Mouse (Mus musculus) heart, adult 2 months (tissue): Measurements from ENCODE around the gene Rora. TPM values are rescaled to one million over a fixed set of nuclear protein-coding genes. Genes with fewer than 3 reads are reported as not detected.

Source experiments
- DNase-seq, 2 experiments: peaks; one replicate each; pipeline ENCODE4 v3.0.0; 2021
- H3K27ac ChIP-seq: fragments of 200-600 bp; 2 replicates; pipeline ENCODE4 v1.8.1; 2022
- H3K27me3 ChIP-seq: fragments of 200-500 bp; 2 replicates; pipeline ENCODE4 v1.6.1; 2012; ENCODE audit warnings: mild to moderate bottlenecking, low read length, inconsistent platforms, mixed read lengths; ENCODE audit not compliant: control insufficient read depth, insufficient read depth
- H3K36me3 ChIP-seq: fragments of 200-500 bp; 2 replicates; pipeline ENCODE4 v1.6.1; 2012; ENCODE audit warnings: low read length, inconsistent platforms; ENCODE audit not compliant: control insufficient read depth, insufficient read depth
- H3K4me1 ChIP-seq: fragments of 200-500 bp; 2 replicates; pipeline ENCODE4 v1.6.1; 2011; ENCODE audit warnings: low read length; ENCODE audit not compliant: control insufficient read depth, insufficient read depth
- H3K4me3 ChIP-seq: fragments of 200-600 bp; 2 replicates; pipeline ENCODE4 v1.8.1; 2022
- H3K79me2 ChIP-seq: fragments of 200-500 bp; replicated peaks from 2 replicates; pipeline ENCODE4 v1.6.1; 2012; ENCODE audit warnings: mild to moderate bottlenecking, inconsistent platforms, low read length, moderate library complexity, mixed read lengths; ENCODE audit not compliant: control insufficient read depth, insufficient read depth
- H3K9ac ChIP-seq: fragments of 200-500 bp; 2 replicates; pipeline ENCODE4 v1.6.1; 2012; ENCODE audit warnings: low read depth, mild to moderate bottlenecking, control low read depth, inconsistent platforms, low read length, mixed read lengths
- CTCF ChIP-seq: fragments of 200-600 bp; IDR thresholded peaks from 2 replicates; pipeline ENCODE4 v1.8.1; 2022; ENCODE audit warnings: antibody characterized with exemption, mild to moderate bottlenecking, moderate library complexity
- EP300 ChIP-seq: fragments of 200-500 bp; IDR thresholded peaks from 2 replicates; pipeline ENCODE4 v1.6.1; 2011; ENCODE audit warnings: low read depth, low read length, control low read depth; ENCODE audit not compliant: insufficient read depth
- POLR2A ChIP-seq: fragments of 200-500 bp; IDR thresholded peaks from 2 replicates; pipeline ENCODE4 v1.6.1; 2011; ENCODE audit warnings: mild to moderate bottlenecking, low read depth, low read length, control low read depth; ENCODE audit not compliant: insufficient read depth
- WGBS: fragments of 180-500 bp; shearing (Covaris S2); methylation state at CpG from one replicate; pipeline ENCODE4 v1.1.7; 2018; 5-methylcytosine and 5-hydroxymethylcytosine counted together
- intact Hi-C: fragments of 180-260 bp; cut with DNase I; formaldehyde crosslinking; loops from one replicate; pipeline ENCODE4 v1.15.1; 2025
- polyA plus RNA-seq: library from polyadenylated mRNA; depleted of rRNA; stranded (reverse); fragments of >200 nt; gene quantifications from 2 replicates; pipeline ENCODE4 v1.2.3, GENCODE M21; 2012
- total RNA-seq, 2 experiments: library from RNA; stranded (reverse); gene quantifications; 2 replicates each; pipeline ENCODE4 v1.2.3; 2021

Gene Rora
- total and polyA plus RNA-seq, 3 experiments, result 6.7 to 28.9 (median 21.6) TPM

GRCm38 (mm10) chr9:69404671-69405070 is 751.1 kb downstream of the Rora start:
- Histone ChIP-seq H3K27me3 (no peaks in the 10 kb centered on the region), H3K27ac (no peak overlapping the region), H3K9ac (no peak overlapping the region), H3K79me2 (no peaks in the 10 kb centered on the region), H3K4me3 (no peak overlapping the region), H3K4me1 (no peaks in the 10 kb centered on the region), H3K36me3 (no peaks in the 10 kb centered on the region; the same call in 1 of the 2 replicates)
- no peak for DNase-seq
- TF ChIP-seq CTCF (no peak), POLR2A (no peak), EP300 (no peak)
- 78% methylated on average over 6 of the region's 6 CpGs for WGBS
- intact Hi-C loops, result no loop called here

GRCm38 (mm10) chr9:69419476-69419875 is 765.9 kb downstream of the Rora start:
- no peaks in the 10 kb centered on the region for H3K79me2 ChIP-seq
- no peaks in the 10 kb centered on the region for H3K27me3 ChIP-seq
- no peak overlapping the region for H3K27ac ChIP-seq
- 98% methylated on average over 1 of the region's 1 CpGs for WGBS
- intact Hi-C loops, result loop anchor here (1.0 kb wide), 1 partner anchor 61 kb away; no protein-coding TSS in a partner anchor
- no peak for DNase-seq
- H3K36me3 ChIP-seq, result no peaks in the 10 kb centered on the region
- no peak for TF ChIP-seq POLR2A
- peak; percentile 78 for TF ChIP-seq CTCF
- no peaks in the 10 kb centered on the region for H3K4me1 ChIP-seq
- no peak overlapping the region for H3K9ac ChIP-seq
- H3K4me3 ChIP-seq, result no peak overlapping the region

- 88% methylated on average over 3 of the region's 3 CpGs for WGBS
- Histone ChIP-seq H3K36me3 (no peaks in the 10 kb centered on the region), H3K27ac (no peak overlapping the region)
These were observed 776.9 kb downstream of the Rora start for GRCm38 (mm10) chr9:69430531-69430930.

GRCm38 (mm10) chr9:69431863-69432555 is 778.4 kb downstream of the Rora start:
- intact Hi-C loops, result no loop called here
- no peaks in the 10 kb centered on the region for H3K79me2 ChIP-seq
- H3K4me1 ChIP-seq, result no peaks in the 10 kb centered on the region; the same call in 1 of the 2 replicates
- no peaks in the 10 kb centered on the region for H3K27me3 ChIP-seq
- H3K27ac ChIP-seq, result no peak overlapping the region
- TF ChIP-seq CTCF (no peak), EP300 (no peak), POLR2A (no peak)
- no peak overlapping the region for H3K4me3 ChIP-seq
- no peak overlapping the region for H3K9ac ChIP-seq
- WGBS, result 76% methylated on average over 6 of the region's 6 CpGs
- H3K36me3 ChIP-seq, result no peaks in the 10 kb centered on the region
- no peak for DNase-seq

More at GRCm38 (mm10) chr9:69430531-69430930, 776.9 kb downstream of the Rora start:
- Histone ChIP-seq H3K4me1 (no peaks in the 10 kb centered on the region; the same call in 1 of the 2 replicates), H3K9ac (no peak overlapping the region), H3K27me3 (no peaks in the 10 kb centered on the region), H3K4me3 (no peak overlapping the region), H3K79me2 (no peaks in the 10 kb centered on the region)
- DNase-seq, result no peak
- TF ChIP-seq POLR2A, result no peak
- TF ChIP-seq CTCF, result no peak
- TF ChIP-seq EP300, result no peak
- intact Hi-C loops, result no loop called here

GRCm38 (mm10) chr9:69435194-69435593 is 781.6 kb downstream of the Rora start:
- no peak for DNase-seq
- H3K4me1 ChIP-seq, result no peaks in the 10 kb centered on the region; the same call in 1 of the 2 replicates
- intact Hi-C loops, result no loop called here
- no peaks in the 10 kb centered on the region for H3K79me2 ChIP-seq
- no peak overlapping the region for H3K4me3 ChIP-seq
- no peak overlapping the region for H3K9ac ChIP-seq
- H3K27me3 ChIP-seq, result no peaks in the 10 kb centered on the region
- no peak overlapping the region for H3K27ac ChIP-seq
- TF ChIP-seq EP300 (no peak), CTCF (no peak), POLR2A (no peak)
- no peaks in the 10 kb centered on the region for H3K36me3 ChIP-seq
- WGBS, result 78% methylated on average over 10 of the region's 10 CpGs

- Histone ChIP-seq H3K4me1 (no peaks in the 10 kb centered on the region; the same call in 1 of the 2 replicates), H3K36me3 (no peaks in the 10 kb centered on the region), H3K4me3 (no peak overlapping the region), H3K27me3 (no peaks in the 10 kb centered on the region), H3K79me2 (no peaks in the 10 kb centered on the region), H3K9ac (no peak overlapping the region), H3K27ac (no peak overlapping the region)
- no peak for DNase-seq
- no peak for TF ChIP-seq CTCF
- no peak for TF ChIP-seq EP300
- TF ChIP-seq POLR2A, result no peak
- intact Hi-C loops, result no loop called here
These were observed 782.1 kb downstream of the Rora start for GRCm38 (mm10) chr9:69435662-69436061.
